Mouse (Mus musculus) testis, adult 2 months (tissue): ENCODE data around the gene Spc24.

Experiments used
- CTCF ChIP-seq: fragments of 200-500 bp; IDR thresholded peaks from 2 replicates; pipeline ENCODE4 v1.5.1; 2012; ENCODE audit warnings: low read depth, mild to moderate bottlenecking, inconsistent platforms, low read length, moderate library complexity; ENCODE audit not compliant: control insufficient read depth, insufficient read depth, insufficient replicate concordance
- POLR2A ChIP-seq: fragments of 200-500 bp; IDR thresholded peaks from 2 replicates; pipeline ENCODE4 v1.6.1; 2012; ENCODE audit warnings: low read depth, mild to moderate bottlenecking, inconsistent platforms, low read length, moderate library complexity; ENCODE audit not compliant: control insufficient read depth

GRCm38 (mm10) chr9:21759718-21760117, 385 bp downstream of the Spc24 start:
- no peak for TF ChIP-seq CTCF
- no peak for TF ChIP-seq POLR2A
